Mouse (Mus musculus) liver, postnatal 0 days (tissue): ENCODE measurements around the gene Nptxr. TPM values are rescaled to one million over a fixed set of nuclear protein-coding genes. Genes with fewer than 3 reads are reported as not detected.

ENCODE experiments used
- ATAC-seq: fragments of 200-750 bp; cut with Nextera tagmentation; 2 replicates; pipeline ENCODE4 v1.8.0; 2017; ENCODE audit warnings: mild to moderate bottlenecking, moderate library complexity
- DNase-seq: peaks from one replicate; pipeline ENCODE4 v3.0.0-alpha.2; 2016
- H3K27ac ChIP-seq: fragments of 300-500 bp; sonication (generic); 2 replicates; pipeline ENCODE4 v1.5.1; 2014; ENCODE audit warnings: antibody characterized with exemption, moderate library complexity, mild to moderate bottlenecking, low read depth
- H3K27me3 ChIP-seq: fragments of 300-500 bp; sonication (generic); 2 replicates; pipeline ENCODE4 v1.6.1; 2014; ENCODE audit warnings: low read length, control low read depth, mixed read lengths; ENCODE audit not compliant: insufficient read depth
- H3K36me3 ChIP-seq: fragments of 300-500 bp; sonication (generic); replicated peaks from 2 replicates; pipeline ENCODE4 v1.6.1; 2014; ENCODE audit warnings: mild to moderate bottlenecking, control low read depth, low read length, moderate library complexity, mixed read lengths; ENCODE audit not compliant: insufficient read depth
- H3K4me1 ChIP-seq: fragments of 300-500 bp; sonication (generic); 2 replicates; pipeline ENCODE4 v1.6.1; 2014; ENCODE audit warnings: antibody characterized with exemption, mild to moderate bottlenecking, control low read depth; ENCODE audit not compliant: insufficient read depth
- H3K4me2 ChIP-seq: fragments of 300-500 bp; sonication (generic); 2 replicates; pipeline ENCODE4 v1.6.1; 2014; ENCODE audit warnings: low read depth, mild to moderate bottlenecking, low read length, moderate library complexity, mixed read lengths
- H3K4me3 ChIP-seq: fragments of 300-500 bp; sonication (generic); 2 replicates; pipeline ENCODE4 v1.5.1; 2014; ENCODE audit warnings: low read depth, low read length
- H3K9ac ChIP-seq: fragments of 300-500 bp; sonication (generic); replicated peaks from 2 replicates; pipeline ENCODE4 v1.6.1; 2014; ENCODE audit warnings: mild to moderate bottlenecking, moderate library complexity
- H3K9me3 ChIP-seq: fragments of 300-500 bp; sonication (generic); 2 replicates; pipeline ENCODE4 v1.6.1; 2016; ENCODE audit warnings: mild to moderate bottlenecking, control low read depth, low read length, mixed read lengths
- CTCF ChIP-seq: sonication (generic); IDR thresholded peaks from 2 replicates; pipeline ENCODE4 v1.5.1; 2016; ENCODE audit warnings: antibody characterized with exemption, low read depth
- EP300 ChIP-seq: IDR thresholded peaks from 2 replicates; pipeline ENCODE4 v1.6.1; 2016; ENCODE audit warnings: antibody characterized with exemption, low read depth, mild to moderate bottlenecking
- WGBS: fragments of 180-500 bp; shearing (Covaris S2); extraction: QIAGEN DNeasy Blood & Tissue Kit; methylation state at CpG from one replicate; pipeline ENCODE4 v1.1.7; 2014; ENCODE audit not compliant: insufficient replicate concordance; 5-methylcytosine and 5-hydroxymethylcytosine counted together
- polyA plus RNA-seq: library from polyadenylated mRNA; unstranded; fragments of >200 nt; fragmentation: Nextera tagmentation; extraction: Ambion mirVana; gene quantifications from 2 replicates; pipeline ENCODE4 v1.2.1, GENCODE M21; 2015

The Nptxr gene
- polyA plus RNA-seq, 1 experiment from 2014 or later = 0.13 TPM

DNA sequence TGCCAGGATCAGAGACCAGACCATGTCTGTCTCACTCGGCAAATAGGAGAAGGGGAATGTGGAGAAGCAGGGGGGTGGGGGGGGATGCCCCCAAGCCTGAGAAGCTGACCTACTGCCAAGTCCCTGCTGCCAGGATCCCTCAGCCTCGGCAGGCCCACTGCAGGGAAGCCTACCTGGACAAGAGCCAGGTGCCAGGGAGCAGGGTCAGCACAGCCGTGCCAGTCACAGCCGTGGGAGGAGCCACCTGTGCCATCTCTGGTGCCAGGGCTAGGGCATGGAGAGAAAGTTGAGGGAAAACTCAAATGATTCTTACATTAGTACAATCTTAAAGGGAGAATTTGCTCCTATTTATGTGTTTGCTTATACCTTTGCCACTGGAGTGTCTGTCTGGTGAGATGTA, 2.3 kb downstream of the Nptxr start:
- Histone ChIP-seq H3K9me3 (no peaks in the 10 kb centered on the region), H3K27me3 (peaks cover 69% of the 10 kb centered on the region), H3K4me3 (no peak overlapping the region), H3K27ac (no peak overlapping the region), H3K4me2 (no peak overlapping the region), H3K36me3 (no peaks in the 10 kb centered on the region), H3K9ac (no peak overlapping the region), H3K4me1 (peaks cover 11% of the 10 kb centered on the region; the same call in 1 of the 2 replicates)
- TF ChIP-seq EP300 = no peak
- TF ChIP-seq CTCF = no peak
- 64% methylated on average over 4 of the region's 4 CpGs for WGBS
- ATAC-seq (no peak), DNase-seq (no peak)

DNA sequence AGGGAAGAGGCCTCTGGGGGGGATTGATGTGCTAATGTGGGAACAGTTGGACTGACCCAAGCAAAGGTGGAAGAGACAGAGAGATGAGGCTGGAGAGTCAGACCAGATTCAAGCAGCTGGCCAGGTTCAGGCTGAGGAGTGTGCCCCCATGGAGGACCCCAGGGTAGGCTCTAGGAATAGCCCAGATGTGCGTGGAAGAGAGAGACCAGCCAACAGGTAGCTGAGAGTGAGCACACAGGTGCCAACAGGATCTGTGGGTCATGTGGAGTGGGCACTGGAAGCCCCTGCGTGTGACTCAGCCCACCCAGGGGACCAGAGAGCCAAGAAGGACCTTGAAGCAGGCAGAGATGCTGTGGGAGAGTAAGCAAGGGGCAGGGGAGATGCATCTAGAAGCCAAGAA, 2.9 kb downstream of the Nptxr start:
- no peak overlapping the region for H3K4me2 ChIP-seq
- ATAC-seq (no peak), DNase-seq (no peak)
- 52% methylated on average over 2 of the region's 2 CpGs for WGBS
- H3K27ac ChIP-seq = no peak overlapping the region
- peaks cover 11% of the 10 kb centered on the region; the same call in 1 of the 2 replicates for H3K4me1 ChIP-seq
- no peak overlapping the region for H3K4me3 ChIP-seq
- no peaks in the 10 kb centered on the region for H3K36me3 ChIP-seq
- H3K9me3 ChIP-seq = no peaks in the 10 kb centered on the region
- TF ChIP-seq CTCF = no peak
- TF ChIP-seq EP300 = no peak
- H3K9ac ChIP-seq = no peak overlapping the region
- peaks cover 62% of the 10 kb centered on the region for H3K27me3 ChIP-seq

DNA sequence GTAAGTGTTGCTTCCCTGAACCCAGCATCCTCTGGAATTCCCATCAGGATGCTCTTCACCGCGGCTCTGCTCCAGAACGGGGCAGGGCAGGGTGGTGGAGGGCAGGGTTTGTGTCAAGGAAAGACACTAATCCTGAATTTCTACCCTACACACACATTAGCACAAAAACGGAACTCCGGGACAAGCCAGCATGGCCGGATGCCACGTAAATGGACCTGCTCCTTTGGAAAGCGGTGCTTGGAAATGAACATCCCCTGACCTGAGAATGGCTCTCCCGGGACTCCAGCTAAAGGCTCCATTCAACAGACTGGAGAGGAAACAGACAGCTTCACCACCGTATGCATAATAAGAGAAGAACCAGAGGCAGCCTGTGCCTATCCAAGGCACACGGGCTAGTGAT, 3.9 kb downstream of the Nptxr start:
- WGBS = 61% methylated on average over 11 of the region's 11 CpGs
- ATAC-seq = no peak

DNA sequence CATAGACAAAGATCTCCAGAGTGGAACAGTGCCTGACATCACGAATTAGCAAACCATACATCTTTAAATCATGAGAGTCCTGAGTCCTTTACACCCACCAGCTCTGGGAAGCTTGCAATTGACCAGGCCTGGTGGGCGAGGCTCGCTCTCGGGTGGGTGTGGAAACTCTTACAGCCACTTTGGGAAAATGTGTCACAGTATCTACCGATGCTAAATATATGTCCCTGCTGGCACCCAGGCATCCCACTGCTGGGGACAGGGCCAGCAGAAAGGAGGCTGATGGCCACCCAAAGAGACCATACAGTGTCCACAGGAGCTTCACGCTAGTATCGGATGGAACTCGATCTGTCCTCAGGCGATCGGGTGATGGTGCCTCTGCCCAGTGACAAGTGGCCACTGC, 6.0 kb downstream of the Nptxr start:
- no peaks in the 10 kb centered on the region for H3K36me3 ChIP-seq
- H3K27ac ChIP-seq = no peak overlapping the region
- TF ChIP-seq EP300 (no peak), CTCF (no peak)
- no peak overlapping the region for H3K4me3 ChIP-seq
- DNase-seq (no peak), ATAC-seq (no peak)
- WGBS = 86% methylated on average over 10 of the region's 10 CpGs
- 0 out of 2 replicates have a peak, but pooled peaks cover 1% of the 10 kb centered on the region for H3K4me1 ChIP-seq
- peaks cover 32% of the 10 kb centered on the region for H3K27me3 ChIP-seq
- no peaks in the 10 kb centered on the region for H3K9me3 ChIP-seq
- no peak overlapping the region for H3K4me2 ChIP-seq
- H3K9ac ChIP-seq = no peak overlapping the region

More for the DNA sequence above, 3.9 kb downstream of the Nptxr start:
- Histone ChIP-seq H3K36me3 (no peaks in the 10 kb centered on the region), H3K9ac (no peak overlapping the region), H3K4me1 (peaks cover 11% of the 10 kb centered on the region; the same call in 1 of the 2 replicates), H3K4me3 (no peak overlapping the region), H3K4me2 (no peak overlapping the region), H3K27ac (no peak overlapping the region), H3K9me3 (no peaks in the 10 kb centered on the region), H3K27me3 (peaks cover 53% of the 10 kb centered on the region)
- TF ChIP-seq EP300 (no peak), CTCF (no peak)
- DNase-seq = no peak

DNA sequence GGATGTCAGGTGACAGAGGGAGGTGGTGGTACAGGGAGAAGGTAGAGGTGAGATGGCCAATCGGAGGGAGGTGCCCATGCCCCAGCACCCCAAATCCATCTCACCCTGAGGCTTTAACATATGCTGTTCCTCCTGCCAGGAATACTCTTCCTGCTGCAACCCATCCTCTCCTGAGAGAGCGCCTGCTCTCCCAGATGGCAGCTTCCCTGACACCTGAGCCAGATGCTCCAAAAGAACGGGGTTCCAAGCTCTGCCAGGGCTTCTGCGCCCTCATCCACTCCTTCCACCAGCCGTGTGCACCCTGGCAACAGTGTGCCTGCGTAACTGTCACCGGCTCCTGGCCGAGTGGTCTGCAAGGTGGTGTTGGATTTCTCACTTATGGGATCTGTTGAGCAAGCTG, 6.9 kb downstream of the Nptxr start:
- Histone ChIP-seq H3K9ac (no peak overlapping the region), H3K4me1 (no peaks in the 10 kb centered on the region), H3K4me2 (no peak overlapping the region), H3K27me3 (peaks cover 26% of the 10 kb centered on the region), H3K36me3 (no peaks in the 10 kb centered on the region), H3K9me3 (no peaks in the 10 kb centered on the region), H3K27ac (no peak overlapping the region), H3K4me3 (no peak overlapping the region)
- WGBS = 77% methylated on average over 8 of the region's 8 CpGs
- TF ChIP-seq EP300 (no peak), CTCF (no peak)
- DNase-seq (no peak), ATAC-seq (no peak)

DNA sequence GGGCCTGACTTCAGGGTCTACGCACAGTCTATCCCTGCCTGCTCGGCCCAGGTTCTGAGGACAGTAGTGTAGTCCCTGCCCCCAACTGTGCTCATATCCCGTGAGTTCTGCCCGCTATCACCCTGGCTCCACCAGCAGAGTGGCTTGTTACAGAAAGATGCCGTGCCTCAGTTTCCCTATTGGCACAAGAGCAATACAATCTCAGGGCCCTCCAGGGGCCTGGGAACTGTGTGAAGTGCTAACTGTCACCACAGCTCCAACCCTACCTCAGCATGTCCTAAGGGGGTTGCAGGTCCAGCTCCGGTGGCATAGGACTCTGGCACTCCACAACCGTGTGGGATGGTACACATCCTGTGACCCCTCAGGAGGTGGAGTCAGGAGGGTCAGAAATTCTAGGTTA, 7.5 kb downstream of the Nptxr start:
- H3K27me3 ChIP-seq = peaks cover 23% of the 10 kb centered on the region
- H3K4me3 ChIP-seq = no peak overlapping the region
- H3K4me1 ChIP-seq = no peaks in the 10 kb centered on the region
- no peak for TF ChIP-seq CTCF
- TF ChIP-seq EP300 = no peak
- no peak overlapping the region for H3K27ac ChIP-seq
- WGBS = 75% methylated on average over 7 of the region's 7 CpGs
- H3K9ac ChIP-seq = no peak overlapping the region
- H3K4me2 ChIP-seq = no peak overlapping the region
- H3K36me3 ChIP-seq = no peaks in the 10 kb centered on the region
- no peak for DNase-seq
- ATAC-seq = no peak
- H3K9me3 ChIP-seq = no peaks in the 10 kb centered on the region

DNA sequence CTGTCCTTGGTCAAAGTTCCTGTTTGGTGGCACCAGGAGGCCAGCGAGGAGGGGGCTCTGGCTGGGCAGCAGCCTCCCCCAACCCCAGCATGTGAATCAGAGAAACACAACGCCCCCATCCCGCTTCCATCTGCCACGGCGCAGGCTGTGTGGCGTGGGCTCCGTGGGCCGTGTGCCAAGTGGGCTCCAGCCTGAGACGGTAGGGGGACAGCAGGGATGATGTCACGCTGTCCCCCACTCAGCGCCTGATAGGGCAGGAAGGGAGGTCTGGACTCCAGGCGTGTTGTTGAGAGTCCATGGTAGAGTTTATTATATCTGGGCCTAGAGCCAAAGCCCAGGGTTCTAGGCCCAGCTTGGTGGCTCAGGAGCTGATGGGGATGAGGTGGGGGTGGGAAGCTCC, 8.3 kb downstream of the Nptxr start:
- 75% methylated on average over 12 of the region's 12 CpGs for WGBS
- Histone ChIP-seq H3K27me3 (peaks cover 19% of the 10 kb centered on the region; the same call in 1 of the 2 replicates), H3K9ac (no peak overlapping the region)

More for the DNA sequence above, 8.3 kb downstream of the Nptxr start:
- DNase-seq = no peak
- Histone ChIP-seq H3K27ac (no peak overlapping the region), H3K9me3 (no peaks in the 10 kb centered on the region), H3K36me3 (no peaks in the 10 kb centered on the region), H3K4me2 (no peak overlapping the region), H3K4me1 (no peaks in the 10 kb centered on the region), H3K4me3 (no peak overlapping the region)
- ATAC-seq = no peak
- no peak for TF ChIP-seq EP300
- no peak for TF ChIP-seq CTCF
